Comparison of ENCODE assay signal across 8 mouse cellular contexts in genomic region chr1:33672514-33672913, GRCm38 (mm10). TPM values are rescaled to one million over a fixed set of nuclear protein-coding genes. Genes with fewer than 3 reads are reported as not detected.
DNase-seq lines count a peak whose midpoint lies in the region; ATAC-seq and TF ChIP-seq lines count a peak whose summit lies in the region.

No protein-coding gene starts in this region.

- H3K27ac ChIP-seq in neural tube, embryonic 11.5 days (ENCODE audit: low read depth, low read length): no peak overlapping the region

- H3K27me3 ChIP-seq in neural tube, embryonic 11.5 days (ENCODE audit: control insufficient read depth, insufficient read depth, low read length): no peaks in the 10 kb centered on the region

- no peaks in the 10 kb centered on the region for H3K9me3 ChIP-seq in neural tube, embryonic 11.5 days (ENCODE audit: control insufficient read depth, low read length)

- WGBS in lung, adult 2 months: 31% methylated on average over 3 of the region's 3 CpGs
- 26% methylated on average over 3 of the region's 3 CpGs for WGBS in neural tube, embryonic 11.5 days

- no peak for ATAC-seq in neural tube, embryonic 11.5 days (ENCODE audit: insufficient read depth, low FRiP score, low TSS enrichment)

- no peaks in the 10 kb centered on the region for H3K4me1 ChIP-seq in lung, adult 2 months (ENCODE audit: control insufficient read depth, insufficient read depth, low read length)
- no peaks in the 10 kb centered on the region for H3K4me1 ChIP-seq in neural tube, embryonic 11.5 days (ENCODE audit: control insufficient read depth, insufficient read depth, low read length)

- H3K4me3 ChIP-seq in lung, adult 2 months (replicated peaks; ENCODE audit: extremely low read depth, low read depth, low read length): no peak overlapping the region
- no peak overlapping the region for H3K4me3 ChIP-seq in neural tube, embryonic 11.5 days (ENCODE audit: low read depth, low read length)

- H3K9ac ChIP-seq in neural tube, embryonic 11.5 days (ENCODE audit: low read length): no peak overlapping the region

- no peaks in the 10 kb centered on the region; the same call in 1 of the 2 replicates for H3K36me3 ChIP-seq in neural tube, embryonic 11.5 days (ENCODE audit: control insufficient read depth, insufficient read depth, low read length)

- DNase-seq in adrenal gland, postnatal 36 days: peak; percentile 4 to 20
- no peak for DNase-seq in adrenal gland, adult 8-10 months
- DNase-seq in lung, adult 2 months: no peak
- DNase-seq in lung, adult 18-20 months: no peak
- peak; percentile 82 to 84 for DNase-seq in cerebellum, postnatal 10 days
- peak; percentile 21 to 48 for DNase-seq in layer of hippocampus, postnatal 14 days (ENCODE audit: low spot score in 2 of 2)
- DNase-seq in neural tube, embryonic 11.5 days (ENCODE audit: low spot score): peak; percentile 45
- no peak for DNase-seq in urinary bladder, adult 18-20 months (ENCODE audit: low spot score in 2 of 2)

- no peak for TF ChIP-seq POLR2A in lung, adult 2 months (IDR thresholded peaks at IDR 0.05; ENCODE audit: borderline replicate concordance, extremely low read depth, low read depth, low read length)

- TF ChIP-seq CTCF in lung, adult 2 months (IDR thresholded peaks at IDR 0.05; ENCODE audit: insufficient read depth, low read length): peak; percentile 31; the same call in 1 of the 2 replicates

- no peak overlapping the region for H3K4me2 ChIP-seq in neural tube, embryonic 11.5 days (ENCODE audit: low read depth)

RNA-seq across cellular contexts. Expression of gene Prim2, which starts 2.9 kb away (rescaled TPM):
- 1 to 10 TPM; 5.6 to 5.8 TPM for total RNA-seq in adrenal gland, postnatal 36 days (2021)
- total RNA-seq in adrenal gland, adult 8-10 months (2022): 1 to 10 TPM; 4.4 to 8.9 (median 6.1) TPM
- 2.3 and 4.0 TPM in 2 replicates for polyA plus RNA-seq in lung, adult 2 months (2012; rRNA removed)
- 1 to 10 TPM; 5.6 to 6.4 TPM for total RNA-seq in layer of hippocampus, postnatal 14 days (2021)
- polyA plus RNA-seq in neural tube, embryonic 11.5 days (2014; fragmentation: Nextera tagmentation; extraction: Ambion mirVana): 41.9 and 47.9 TPM in 2 replicates

RNA-seq across cellular contexts. Expression of gene Rab23, which starts 47.2 kb away (rescaled TPM):
- total RNA-seq in adrenal gland, postnatal 36 days (2021): 10 to 100 TPM; 10.3 to 11.9 TPM
- 10 to 100 TPM; 14.0 to 16.8 (median 15.0) TPM for total RNA-seq in adrenal gland, adult 8-10 months (2022)
- 11.3 and 17.3 TPM in 2 replicates for polyA plus RNA-seq in lung, adult 2 months (2012; rRNA removed)
- 10 to 100 TPM; 24.7 to 26.6 TPM for total RNA-seq in layer of hippocampus, postnatal 14 days (2021)
- 26.2 and 27.5 TPM in 2 replicates for polyA plus RNA-seq in neural tube, embryonic 11.5 days (2014; fragmentation: Nextera tagmentation; extraction: Ambion mirVana)

Comparison
In these comparisons a context has a peak if more than half of its experiments do, and no peak if none do; other contexts are left out.
1. DNase-seq: peak in adrenal gland, postnatal 36 days (2 of 2), cerebellum, postnatal 10 days (2 of 2), layer of hippocampus, postnatal 14 days (2 of 2) and neural tube, embryonic 11.5 days (single experiment); none in adrenal gland, adult 8-10 months (single experiment), lung, adult 2 months (single experiment), lung, adult 18-20 months (0 of 2) and urinary bladder, adult 18-20 months (0 of 2).